Mouse (Mus musculus) retina, postnatal 7 days (tissue): ENCODE results near the gene Nkain4.

Experiments
- DNase-seq: peaks from one replicate; pipeline ENCODE4 v3.0.0-alpha.2; 2012; ENCODE audit warnings: low read depth, low spot score

Nkain4 gene

GRCm38 (mm10) chr2:180894029-180894623, 60.4 kb downstream of the Nkain4 start:
- DNase-seq = no peak

- no peak for DNase-seq
These were observed 60.9 kb downstream of the Nkain4 start for GRCm38 (mm10) chr2:180893537-180894028.

GRCm38 (mm10) chr2:180892841-180893521, 61.5 kb downstream of the Nkain4 start:
- DNase-seq = peak; percentile 68

GRCm38 (mm10) chr2:180891835-180892323, 62.6 kb downstream of the Nkain4 start:
- no peak for DNase-seq

- DNase-seq = no peak
These were observed 63.2 kb downstream of the Nkain4 start for GRCm38 (mm10) chr2:180891075-180891834.

GRCm38 (mm10) chr2:180890422-180891074, 64.0 kb downstream of the Nkain4 start:
- DNase-seq = no peak

- no peak for DNase-seq
These were observed 64.6 kb downstream of the Nkain4 start for GRCm38 (mm10) chr2:180889921-180890280.

GRCm38 (mm10) chr2:180889271-180889920, 65.1 kb downstream of the Nkain4 start:
- no peak for DNase-seq

GRCm38 (mm10) chr2:180885270-180885669, 69.2 kb downstream of the Nkain4 start:
- no peak for DNase-seq
